Mouse (Mus musculus): ENCODE measurements at regions not wholly inside any gene's neighbourhood (a gene's known extent, or its start where the extent isn't known, plus 50 kb on each side); places are given as distances from the start of the nearest gene placed in this dataset.

DNA sequence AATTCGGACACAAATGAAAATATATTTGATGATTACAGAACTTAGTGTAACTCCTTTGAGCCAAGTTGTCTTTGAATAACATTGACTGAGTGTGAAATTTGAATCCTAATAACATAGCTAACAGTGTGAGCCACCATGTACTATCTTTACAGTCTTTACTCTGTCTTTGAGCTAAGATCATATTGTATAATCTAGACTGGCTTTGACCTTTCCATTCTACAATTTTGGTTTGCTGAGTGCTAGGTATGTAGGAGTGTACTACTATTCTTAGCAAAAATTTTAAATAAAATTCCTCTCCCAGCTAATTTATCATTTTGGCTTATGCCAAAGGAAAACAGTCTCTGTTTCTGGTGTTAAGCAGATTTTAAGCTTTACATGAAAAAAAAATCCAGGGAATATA is 1328.4 kb upstream of the Adam24 start:
- TF ChIP-seq ZNF384 (IDR thresholded peaks at IDR 0.05; ENCODE audit: low read depth, low read length) (no peak), CHD2 (IDR thresholded peaks at IDR 0.05; ENCODE audit: low read depth, low read length) (no peak), ZC3H11A (IDR thresholded peaks at IDR 0.05; ENCODE audit: borderline replicate concordance, low read depth, low read length) (no peak)

All from ES-E14 (cell line).